Mouse (Mus musculus) testis, postnatal 10 days (tissue): ENCODE measurements around the gene Bloc1s1.

ENCODE experiments used
- DNase-seq: peaks from one replicate; pipeline ENCODE4 v3.0.0; 2021; ENCODE audit warnings: low spot score

Bloc1s1 gene

GRCm38 (mm10) chr10:128923935-128924334 is at the start of gene Bloc1s1:
Gene Bloc1s1 (minus strand): TSS chr10:128924035.
- DNase-seq: no peak

DNA sequence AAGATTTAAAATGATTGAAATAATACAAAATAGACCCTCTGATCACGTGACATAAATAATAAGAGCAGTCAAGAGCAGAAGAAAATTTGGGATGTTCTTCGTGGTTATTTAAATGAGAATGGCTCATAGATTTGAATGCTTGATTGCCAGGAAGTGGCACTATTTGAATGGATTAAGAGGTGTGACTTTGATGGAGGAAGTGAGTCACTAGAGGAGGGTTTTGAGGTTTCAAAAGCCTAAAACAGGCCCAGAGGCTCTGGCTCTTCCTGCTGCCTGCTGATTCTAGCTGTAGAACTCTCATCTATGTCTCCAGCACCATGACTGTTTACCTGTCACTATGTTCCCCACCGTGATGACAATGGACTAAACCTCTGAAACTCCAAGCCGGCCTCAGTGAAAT is 49.0 kb upstream of the Bloc1s1 start:
- DNase-seq: peak; percentile 10

- no peak for DNase-seq
Measured at GRCm38 (mm10) chr10:128970740-128971250, 47.0 kb upstream of the Bloc1s1 start.

- DNase-seq: no peak
Measured at GRCm38 (mm10) chr10:128968341-128968749, 44.5 kb upstream of the Bloc1s1 start.

DNA sequence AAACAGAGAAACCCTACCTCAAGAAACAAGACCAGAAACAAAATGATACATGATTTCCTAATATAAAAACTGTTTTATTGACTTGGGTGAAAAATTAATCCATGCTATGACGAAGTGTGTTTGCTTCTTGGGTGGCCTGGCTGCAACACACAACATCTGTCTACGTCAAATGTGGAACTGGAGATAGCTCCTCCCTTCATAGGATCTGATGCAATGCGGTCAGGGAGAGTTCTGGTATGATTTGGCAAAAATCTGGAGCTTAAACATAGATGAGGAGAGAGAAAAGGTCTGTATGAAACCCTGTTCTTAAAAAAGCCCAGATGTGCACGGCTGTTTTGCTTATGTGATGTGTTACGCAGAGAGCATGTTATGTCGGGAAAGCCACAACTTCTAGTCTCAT is 42.0 kb upstream of the Bloc1s1 start:
- no peak for DNase-seq

DNA sequence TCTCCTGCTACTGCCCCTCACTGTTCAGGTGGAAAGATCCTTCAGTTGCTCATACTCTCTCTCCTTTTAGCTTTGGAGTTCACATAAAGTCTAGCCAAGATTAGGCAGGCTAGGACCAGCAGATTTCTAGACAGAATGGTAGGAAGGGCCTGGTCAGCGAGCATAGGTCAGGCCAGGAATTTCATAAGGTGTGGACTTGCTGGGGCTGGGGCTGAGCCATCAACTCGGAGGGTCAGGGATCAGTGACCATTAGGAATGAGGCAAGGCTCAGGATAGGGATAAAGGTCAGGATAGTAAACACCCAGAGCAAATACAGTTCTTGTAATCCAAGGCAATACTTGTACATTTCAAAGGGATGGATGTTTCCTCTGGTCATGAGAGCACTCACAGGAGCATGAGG is 41.1 kb upstream of the Bloc1s1 start:
- no peak for DNase-seq

DNA sequence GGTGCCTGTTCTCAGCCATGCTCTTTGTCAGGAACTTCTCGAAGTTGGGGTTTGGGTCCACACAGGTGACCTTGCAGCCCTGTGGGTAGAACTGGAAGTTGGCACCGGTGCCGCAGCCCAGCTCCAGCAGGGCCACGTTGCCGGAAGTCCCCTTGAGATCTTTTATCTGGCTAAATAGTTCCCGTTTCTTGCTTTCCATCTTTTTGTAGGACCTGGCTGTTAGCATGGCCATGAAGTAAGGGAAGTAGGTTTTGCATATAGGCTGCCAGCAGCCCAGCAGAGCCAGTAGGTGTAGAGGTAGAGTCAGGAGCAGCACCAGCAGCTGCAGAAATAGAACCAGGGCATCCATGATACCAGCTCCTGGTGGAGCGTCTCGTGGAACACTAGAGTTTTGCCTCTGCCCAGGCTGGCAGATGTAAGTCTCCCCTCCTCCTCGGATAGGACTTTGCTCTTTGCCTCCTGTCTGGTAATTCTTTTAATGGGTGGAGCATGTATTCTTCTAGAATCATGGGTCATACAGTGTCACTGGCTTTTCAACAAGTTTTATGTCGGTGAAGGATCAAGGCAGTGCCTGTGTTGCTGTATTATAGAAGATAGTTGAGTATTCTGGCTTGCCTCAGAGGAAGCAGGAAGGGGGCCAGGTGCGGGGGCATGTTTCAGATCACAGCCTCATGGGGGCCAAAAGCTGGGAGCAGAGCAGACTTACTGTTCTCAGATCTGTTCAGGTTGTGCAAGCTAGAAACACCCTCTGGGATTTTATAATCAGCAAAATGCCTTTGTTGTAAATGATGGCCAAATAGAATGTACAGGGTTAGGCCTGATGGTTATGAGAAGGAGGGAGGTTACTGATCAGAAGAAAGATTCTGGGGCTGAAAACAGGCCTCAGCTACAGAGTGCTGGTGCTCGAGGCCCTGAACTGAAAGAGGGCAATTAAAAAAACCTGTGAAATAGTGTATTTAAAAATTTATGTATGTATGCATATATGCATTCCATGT is 37.1 kb upstream of the Bloc1s1 start, which contains the start of gene Mettl7b:
Mettl7b (minus strand) TSS at position 399 of the 995 bp plus-strand sequence.
- no peak for DNase-seq

DNA sequence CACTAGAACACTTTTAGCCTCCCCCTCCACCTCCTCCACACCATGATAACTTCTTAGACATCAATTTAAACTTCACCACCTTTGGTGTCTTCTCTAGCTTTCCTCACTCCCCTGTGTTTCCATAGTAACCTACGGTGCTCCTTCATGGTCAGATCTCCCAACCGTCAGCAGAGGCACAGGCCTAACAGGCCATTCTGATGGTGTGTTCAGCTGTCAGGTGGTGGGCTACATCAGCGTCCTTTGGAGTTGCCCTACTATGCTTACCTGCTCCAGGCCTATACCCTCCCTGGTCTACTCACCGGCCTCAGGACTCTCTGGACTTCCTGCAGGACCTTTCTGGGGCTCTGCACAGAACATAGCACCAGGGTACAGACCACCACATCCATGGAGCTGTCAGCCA is 36.3 kb upstream of the Bloc1s1 start:
- no peak for DNase-seq

- no peak for DNase-seq
Measured at GRCm38 (mm10) chr10:128958340-128958739, 34.5 kb upstream of the Bloc1s1 start.

GRCm38 (mm10) chr10:128950208-128950887 is 26.5 kb upstream of the Bloc1s1 start:
- no peak for DNase-seq

DNA sequence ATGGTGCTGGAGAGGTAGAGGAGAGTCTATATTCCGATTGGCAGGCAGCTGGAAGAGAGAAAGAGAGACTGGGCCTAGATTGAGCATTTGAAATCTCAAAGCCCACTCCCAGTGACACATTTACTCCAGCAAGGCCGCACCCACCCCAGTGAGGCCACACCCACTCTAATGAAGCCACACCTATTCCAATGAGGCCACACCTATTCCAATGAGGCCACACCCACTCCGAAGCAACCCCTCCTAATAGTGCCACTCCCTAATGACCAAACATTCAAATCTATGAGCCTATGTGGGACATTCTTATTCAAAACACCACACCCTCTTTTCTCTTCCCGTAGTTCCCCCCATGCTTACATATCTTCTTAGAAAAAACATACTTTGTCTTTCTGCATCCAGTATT is 23.7 kb upstream of the Bloc1s1 start:
- no peak for DNase-seq

- peak; percentile 63 for DNase-seq
Measured at GRCm38 (mm10) chr10:128945675-128946074, 21.8 kb upstream of the Bloc1s1 start.

DNA sequence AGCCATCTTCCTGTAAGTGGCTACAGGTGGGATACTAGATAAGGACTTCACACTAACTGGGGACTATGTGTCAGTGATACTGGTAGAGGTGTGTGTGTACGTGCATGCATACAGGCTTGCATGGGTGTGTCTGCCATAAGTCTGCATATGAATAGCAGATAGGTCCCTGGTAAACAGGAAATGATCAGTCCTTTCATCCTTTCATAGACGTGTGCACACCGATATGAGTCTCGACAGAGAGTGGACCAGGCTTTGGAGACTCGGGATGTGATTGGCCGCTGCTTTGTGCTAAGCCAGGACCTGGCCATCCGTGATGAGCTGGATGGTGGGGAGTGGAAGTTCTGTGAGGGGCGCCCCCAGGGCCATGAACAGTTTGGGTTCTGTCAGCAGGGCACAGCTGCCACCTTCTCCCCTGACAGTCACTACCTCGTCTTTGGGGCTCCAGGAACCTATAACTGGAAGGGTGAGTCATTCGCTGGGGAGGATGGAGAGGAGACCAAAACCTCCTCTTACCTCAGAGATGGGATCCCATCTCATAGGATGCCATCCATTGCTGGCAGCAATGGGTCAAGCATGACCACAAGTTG is 16.7 kb upstream of the Bloc1s1 start:
- DNase-seq: no peak

GRCm38 (mm10) chr10:128938974-128939373 is 15.1 kb upstream of the Bloc1s1 start:
- DNase-seq: no peak

DNA sequence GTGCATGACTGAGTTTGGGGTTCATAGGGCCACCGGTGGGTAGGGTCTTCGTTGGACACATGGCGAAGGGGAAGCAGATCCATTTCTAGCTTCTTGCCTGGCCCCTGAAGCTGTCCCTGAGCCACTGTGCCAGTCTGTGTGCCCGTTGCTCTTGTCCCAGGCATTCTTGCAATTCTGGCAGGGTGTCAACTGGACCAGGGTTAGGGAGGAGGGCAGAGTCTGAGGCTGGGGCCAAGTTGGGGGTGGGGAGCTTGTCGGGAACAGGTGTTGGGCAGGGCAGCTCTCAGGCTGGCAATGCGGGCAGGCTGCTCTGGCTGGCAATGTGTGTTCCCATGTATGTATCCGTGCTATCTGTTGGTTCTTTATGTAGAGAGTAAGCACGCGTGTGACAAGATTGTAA is 14.6 kb upstream of the Bloc1s1 start:
- DNase-seq: no peak

DNA sequence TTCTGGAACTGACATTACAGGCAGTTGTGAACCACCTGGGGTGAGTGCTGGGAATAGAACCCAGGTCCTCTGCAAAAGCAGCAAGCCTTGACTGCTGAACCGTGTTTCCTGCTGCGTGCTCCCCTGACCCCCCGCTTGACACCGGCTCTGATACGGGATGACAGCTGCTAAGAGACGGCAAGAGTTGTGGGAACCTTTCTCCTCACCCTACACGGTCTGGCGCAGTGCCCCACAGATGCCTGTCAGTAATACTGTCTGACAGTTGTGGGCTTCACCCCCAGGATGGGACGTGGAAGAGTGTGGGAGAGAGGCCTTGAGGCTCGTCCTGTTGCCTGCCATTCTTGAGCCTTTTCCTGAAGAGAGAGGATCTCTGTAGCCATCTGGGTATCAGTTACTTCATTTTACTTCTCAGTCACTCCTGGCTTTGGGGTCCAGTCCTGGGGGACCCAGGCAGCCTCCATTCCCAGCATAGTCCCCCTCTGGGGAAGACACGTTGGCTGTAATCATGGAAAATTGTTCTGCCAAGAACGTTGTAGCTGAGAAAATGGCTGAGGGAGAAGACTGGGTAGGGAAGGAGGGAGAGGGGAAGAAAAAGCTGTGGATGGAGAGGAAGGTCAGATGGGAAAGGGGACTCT is 14.0 kb upstream of the Bloc1s1 start:
- no peak for DNase-seq

DNA sequence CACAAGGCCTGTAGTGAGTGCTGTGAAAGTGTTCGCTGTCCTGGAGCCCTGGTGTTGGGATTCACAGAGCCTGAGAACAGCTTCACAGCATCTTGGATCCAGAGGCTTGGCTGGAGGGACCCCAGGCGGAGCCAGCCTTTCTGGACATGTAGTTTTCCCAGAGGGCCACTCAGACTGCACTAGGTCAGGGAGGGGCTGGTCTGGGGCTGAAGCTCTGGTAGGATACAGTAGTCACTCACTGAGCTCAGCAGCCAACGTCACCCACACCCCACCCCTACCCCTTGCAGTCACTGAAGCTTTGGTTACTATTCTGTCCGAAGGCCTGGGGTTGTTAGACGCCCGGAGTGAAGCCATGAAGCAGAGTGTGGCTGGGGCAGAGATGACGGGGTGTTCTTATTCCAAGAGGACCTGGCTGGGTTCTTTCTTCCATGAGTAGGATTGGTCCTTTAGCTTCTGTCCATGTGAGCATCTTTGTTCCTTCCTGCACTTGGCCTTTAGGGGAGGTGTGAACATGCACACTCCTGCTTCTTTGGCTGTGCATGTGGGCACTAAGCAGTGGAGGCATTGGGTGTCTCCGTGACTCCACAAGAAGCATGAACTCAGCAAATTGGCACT is 12.1 kb upstream of the Bloc1s1 start:
- DNase-seq: no peak

GRCm38 (mm10) chr10:128934997-128935787 is 11.4 kb upstream of the Bloc1s1 start:
- no peak for DNase-seq

DNA sequence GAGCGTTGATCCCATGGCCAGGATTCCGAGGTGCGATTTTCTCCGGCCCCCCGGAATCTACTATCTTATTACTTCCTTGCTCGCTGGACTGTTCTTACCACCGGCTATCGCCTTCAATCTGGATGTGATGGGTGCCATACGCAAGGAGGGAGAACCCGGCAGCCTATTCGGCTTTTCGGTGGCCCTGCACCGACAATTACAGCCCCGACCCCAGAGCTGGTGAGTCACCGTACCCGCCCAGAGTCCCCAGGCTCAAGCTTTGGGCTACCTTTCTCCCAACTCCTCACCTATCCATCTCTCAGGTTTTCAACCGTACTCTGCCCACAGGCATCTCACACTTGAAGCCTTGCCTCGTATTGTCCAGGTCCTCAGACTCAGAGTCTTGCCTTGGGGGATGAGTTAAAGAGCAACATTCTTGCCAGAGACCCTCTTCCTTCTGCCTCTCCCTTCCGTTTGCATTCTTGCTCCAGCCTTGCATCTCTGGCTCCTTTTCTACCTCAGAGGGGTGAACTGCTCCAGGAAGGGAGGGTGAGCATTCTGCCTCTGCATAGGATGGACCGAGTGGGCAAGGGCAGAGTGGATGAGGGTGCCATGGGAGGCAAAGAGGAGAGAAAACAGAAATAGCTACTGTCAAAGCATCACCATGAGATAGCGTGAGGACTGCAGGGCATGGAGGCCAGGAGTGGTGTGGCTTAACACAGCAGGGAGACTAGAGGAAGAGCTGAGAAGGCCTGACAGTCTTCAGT is 10.3 kb upstream of the Bloc1s1 start:
- no peak for DNase-seq

GRCm38 (mm10) chr10:128933574-128933973 is 9.7 kb upstream of the Bloc1s1 start, which contains the start of gene Itga7:
Gene Itga7 (plus strand): TSS chr10:128933818.
- peak; percentile 66 for DNase-seq
